Mouse (Mus musculus) limb, embryonic 14.5 days (tissue): ENCODE data around the gene Fbxo9. TPM values are rescaled to one million over a fixed set of nuclear protein-coding genes. Genes with fewer than 3 reads are reported as not detected.
A peak's percentile ranks its signal among the peaks of the same experiment; 100 is the strongest.
"Not testable (repeated sequence)": the region's sequence is repeated elsewhere in the genome, so short reads cannot be mapped to it uniquely, and the experiment has no call there.

ENCODE experiments used
- ATAC-seq: fragments of 200-750 bp; cut with Nextera tagmentation; 2 replicates; pipeline ENCODE4 v1.8.0; 2017; ENCODE audit warnings: low read depth, moderate number of reproducible peaks, moderate TSS enrichment; ENCODE audit not compliant: low FRiP score
- DNase-seq: peaks from one replicate; pipeline ENCODE4 v3.0.0-alpha.2; 2015; ENCODE audit warnings: low spot score
- H3K27ac ChIP-seq: fragments of 300-500 bp; sonication (generic); replicated peaks from 2 replicates; pipeline ENCODE4 v1.5.1; 2014; ENCODE audit warnings: low read depth, mild to moderate bottlenecking, low read length, moderate library complexity, mixed read lengths
- H3K27me3 ChIP-seq: fragments of 300-500 bp; sonication (generic); 2 replicates; pipeline ENCODE4 v1.6.1; 2014; ENCODE audit warnings: low read length, mixed read lengths; ENCODE audit not compliant: control insufficient read depth, insufficient read depth
- H3K36me3 ChIP-seq: fragments of 300-500 bp; sonication (generic); 2 replicates; pipeline ENCODE4 v1.6.1; 2014; ENCODE audit warnings: mild to moderate bottlenecking, low read length, moderate library complexity, mixed read lengths; ENCODE audit not compliant: control insufficient read depth, insufficient read depth
- H3K4me1 ChIP-seq: fragments of 300-500 bp; sonication (generic); 2 replicates; pipeline ENCODE4 v1.6.1; 2014; ENCODE audit warnings: antibody characterized with exemption, low read length, mixed read lengths; ENCODE audit not compliant: control insufficient read depth, insufficient read depth
- H3K4me2 ChIP-seq: fragments of 300-500 bp; sonication (generic); replicated peaks from 2 replicates; pipeline ENCODE4 v1.6.1; 2014; ENCODE audit warnings: low read depth, mild to moderate bottlenecking, low read length, moderate library complexity; ENCODE audit not compliant: severe bottlenecking
- H3K4me3 ChIP-seq: fragments of 300-500 bp; sonication (generic); replicated peaks from 2 replicates; pipeline ENCODE4 v1.5.1; 2014; ENCODE audit warnings: low read length
- H3K9ac ChIP-seq: fragments of 300-500 bp; sonication (generic); 2 replicates; pipeline ENCODE4 v1.6.1; 2014; ENCODE audit warnings: mild to moderate bottlenecking, low read depth, low read length, moderate library complexity; ENCODE audit not compliant: severe bottlenecking
- H3K9me3 ChIP-seq: fragments of 300-500 bp; sonication (generic); 2 replicates; pipeline ENCODE4 v1.6.1; 2016; ENCODE audit warnings: low read length; ENCODE audit not compliant: control insufficient read depth
- POLR2A ChIP-seq: fragments of 200-500 bp; IDR thresholded peaks from 2 replicates; pipeline ENCODE4 v1.8.0; 2012; ENCODE audit warnings: inconsistent platforms, mild to moderate bottlenecking, moderate library complexity, borderline replicate concordance; ENCODE audit not compliant: insufficient read depth, insufficient read length; ENCODE audit errors: extremely low read depth
- WGBS: fragments of 180-500 bp; shearing (Covaris S2); extraction: QIAGEN DNeasy Blood & Tissue Kit; methylation state at CpG from one replicate; pipeline ENCODE4 v1.1.7; 2014; 5-methylcytosine and 5-hydroxymethylcytosine counted together
- polyA plus RNA-seq, 2 experiments: library from polyadenylated mRNA; depleted of rRNA in 1 of 2; stranded (reverse) in 1 of 2; unstranded in 1 of 2; fragments of >200 nt; fragmentation: Nextera tagmentation in 1 of 2; extraction: Ambion mirVana in 1 of 2; gene quantifications; 2 replicates each; pipeline versions ENCODE4 v1.2.1 to v1.2.3; 2012 to 2014

Fbxo9 gene
- polyA plus RNA-seq, 2 experiments: 43.6 to 61.4 TPM

- TF ChIP-seq POLR2A: no peak
- H3K4me3 ChIP-seq: no peak overlapping the region
- no peak for DNase-seq
- ATAC-seq: no peak
- H3K27ac ChIP-seq: no peak overlapping the region
- no peak overlapping the region for H3K9ac ChIP-seq
- H3K4me1 ChIP-seq: no peaks in the 10 kb centered on the region
- H3K27me3 ChIP-seq: no peaks in the 10 kb centered on the region
- no peak overlapping the region for H3K4me2 ChIP-seq
- H3K36me3 ChIP-seq: peaks cover 65% of the 10 kb centered on the region
- 88% methylated on average over 4 of the region's 4 CpGs for WGBS
- H3K9me3 ChIP-seq: no peaks in the 10 kb centered on the region
These were observed 24.5 kb downstream of the Fbxo9 start for GRCm38 (mm10) chr9:78084341-78084740.

- ATAC-seq: no peak
These were observed 27.0 kb downstream of the Fbxo9 start for GRCm38 (mm10) chr9:78081835-78082234.

GRCm38 (mm10) chr9:78078240-78078639 is 30.6 kb downstream of the Fbxo9 start:
- no peaks in the 10 kb centered on the region for H3K9me3 ChIP-seq
- DNase-seq (peak; percentile 40), ATAC-seq (peak; percentile 47; the same call in 1 of the 2 replicates)
- no peak overlapping the region for H3K4me3 ChIP-seq
- TF ChIP-seq POLR2A: no peak
- H3K9ac ChIP-seq: no peak overlapping the region
- 30% methylated on average over 2 of the region's 2 CpGs for WGBS
- no peak overlapping the region for H3K27ac ChIP-seq
- H3K36me3 ChIP-seq: peaks cover 15% of the 10 kb centered on the region
- no peak overlapping the region for H3K4me2 ChIP-seq
- H3K4me1 ChIP-seq: no peaks in the 10 kb centered on the region
- no peaks in the 10 kb centered on the region for H3K27me3 ChIP-seq

More at GRCm38 (mm10) chr9:78081835-78082234, 27.0 kb downstream of the Fbxo9 start:
- Histone ChIP-seq H3K36me3 (peaks cover 50% of the 10 kb centered on the region), H3K4me2 (no peak overlapping the region), H3K9me3 (no peaks in the 10 kb centered on the region), H3K4me1 (no peaks in the 10 kb centered on the region), H3K9ac (no peak overlapping the region), H3K4me3 (no peak overlapping the region), H3K27ac (no peak overlapping the region), H3K27me3 (no peaks in the 10 kb centered on the region)
- no peak for DNase-seq
- TF ChIP-seq POLR2A: no peak
- 93% methylated on average over 7 of the region's 7 CpGs for WGBS

GRCm38 (mm10) chr9:78075256-78075655 is 33.6 kb downstream of the Fbxo9 start:
- no peaks in the 10 kb centered on the region for H3K27me3 ChIP-seq
- no peak overlapping the region for H3K9ac ChIP-seq
- WGBS: 85% methylated on average over 3 of the region's 3 CpGs
- H3K36me3 ChIP-seq: no peaks in the 10 kb centered on the region
- ATAC-seq (no peak), DNase-seq (no peak)
- TF ChIP-seq POLR2A: no peak
- no peaks in the 10 kb centered on the region for H3K9me3 ChIP-seq
- peaks cover 3% of the 10 kb centered on the region; the same call in 1 of the 2 replicates for H3K4me1 ChIP-seq
- no peak overlapping the region for H3K4me3 ChIP-seq
- H3K4me2 ChIP-seq: no peak overlapping the region
- no peak overlapping the region for H3K27ac ChIP-seq

GRCm38 (mm10) chr9:78073713-78074340 is 35.0 kb downstream of the Fbxo9 start:
- no peak overlapping the region for H3K4me3 ChIP-seq
- no peak overlapping the region for H3K4me2 ChIP-seq
- no peak for ATAC-seq
- H3K9ac ChIP-seq: no peak overlapping the region
- TF ChIP-seq POLR2A: no peak
- no peaks in the 10 kb centered on the region for H3K36me3 ChIP-seq
- H3K4me1 ChIP-seq: peaks cover 3% of the 10 kb centered on the region; the same call in 1 of the 2 replicates
- DNase-seq: no peak
- H3K27me3 ChIP-seq: no peaks in the 10 kb centered on the region
- H3K9me3 ChIP-seq: no peaks in the 10 kb centered on the region
- no peak overlapping the region for H3K27ac ChIP-seq
- WGBS: 91% methylated on average over 13 of the region's 13 CpGs

- H3K9ac ChIP-seq, ATAC-seq, H3K27me3 ChIP-seq, H3K27ac ChIP-seq, H3K4me1 ChIP-seq, H3K36me3 ChIP-seq, H3K9me3 ChIP-seq, H3K4me2 ChIP-seq, DNase-seq, H3K4me3 ChIP-seq: not testable (repeated sequence)
- 87% methylated on average over 3 of the region's 3 CpGs for WGBS
These were observed 35.6 kb downstream of the Fbxo9 start for GRCm38 (mm10) chr9:78073291-78073690.
